Mouse (Mus musculus) C2C12 (cell line): ENCODE data around the gene Gna13.

ENCODE experiments used
- CEBPB ChIP-seq: IDR thresholded peaks from one replicate; pipeline ENCODE4 v1.6.1; 2011; ENCODE audit warnings: low read depth, mild to moderate bottlenecking, control low read depth, moderate library complexity
- CTCF ChIP-seq: IDR thresholded peaks from one replicate; pipeline ENCODE4 v1.5.1; 2011; ENCODE audit not compliant: control insufficient read depth, insufficient read depth, insufficient read length
- FOSL1 ChIP-seq: IDR thresholded peaks from one replicate; pipeline ENCODE4 v1.8.0; 2011; ENCODE audit warnings: mild to moderate bottlenecking, low read length; ENCODE audit not compliant: poor library complexity, insufficient read depth, severe bottlenecking
- MAX ChIP-seq: IDR thresholded peaks from one replicate; pipeline ENCODE4 v1.6.1; 2011; ENCODE audit warnings: mild to moderate bottlenecking, control low read depth
- MYOG ChIP-seq: IDR thresholded peaks from one replicate; pipeline ENCODE4 v1.6.1; 2011; ENCODE audit not compliant: control insufficient read depth, insufficient read length; ENCODE audit errors: extremely low read depth
- USF1 ChIP-seq: IDR thresholded peaks from one replicate; pipeline ENCODE4 v1.6.1; 2011; ENCODE audit warnings: low read depth, mild to moderate bottlenecking, control low read depth, moderate library complexity

- TF ChIP-seq CTCF (no peak), MAX (no peak), USF1 (no peak), FOSL1 (no peak), CEBPB (no peak), MYOG (no peak)
These were observed 12.3 kb upstream of the Gna13 start for GRCm38 (mm10) chr11:109350317-109350714.
